Comparison of ENCODE assay signal across 13 mouse cellular contexts in the genomic region with DNA sequence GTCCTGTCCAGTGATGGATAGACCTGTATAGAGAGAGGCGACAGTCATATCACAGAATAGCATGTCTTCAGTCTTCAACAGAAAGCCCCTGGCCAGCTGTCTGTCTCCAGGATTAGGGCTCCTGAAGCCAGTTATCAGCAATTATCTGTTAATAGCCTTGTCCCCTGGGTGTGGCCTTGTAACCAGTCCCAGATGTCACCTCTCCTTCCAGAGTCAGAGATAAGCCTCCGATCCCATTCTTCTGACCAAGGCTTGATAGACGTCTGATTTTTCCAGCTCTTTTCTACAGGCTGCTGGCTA. TPM values are rescaled to one million over a fixed set of nuclear protein-coding genes. Genes with fewer than 3 reads are reported as not detected.
DNase-seq lines count a peak whose midpoint lies in the region; ATAC-seq and TF ChIP-seq lines count a peak whose summit lies in the region.
"Had no signal": no experiment of that assay in that cellular context is flagged by ENCODE, and none has a peak within 500 bp of the region (broad histone marks: within the 10 kb centered on the region; RNA-seq: fewer than 3 reads in every experiment).

No protein-coding gene starts in this region.

- no peak for ATAC-seq in heart, embryonic 16.5 days (replicated peaks; ENCODE audit: extremely low read depth, insufficient read depth, low FRiP score)
- ATAC-seq in heart, embryonic 11.5 days (replicated peaks; ENCODE audit: insufficient number of reproducible peaks, low FRiP score, low TSS enrichment), result no peak
- ATAC-seq in liver, embryonic 12.5 days, result peak; percentile 74
- ATAC-seq: forebrain, embryonic 15.5 days had no signal

- peak overlapping the region; percentile 95 for H3K4me2 ChIP-seq in heart, embryonic 16.5 days (ENCODE audit: low read depth, low read length)
- H3K4me2 ChIP-seq in heart, embryonic 11.5 days, result no peak overlapping the region
- H3K4me2 ChIP-seq in liver, embryonic 12.5 days, result peak overlapping the region; percentile 86
- H3K4me2 ChIP-seq: forebrain, embryonic 15.5 days; limb, embryonic 15.5 days had no signal

- H3K4me3 ChIP-seq in heart, embryonic 16.5 days (ENCODE audit: low read length), result peak overlapping the region; percentile 70
- no peak overlapping the region for H3K4me3 ChIP-seq in heart, embryonic 11.5 days (ENCODE audit: low read depth, low read length)
- H3K4me3 ChIP-seq in thymus, adult 2 months (ENCODE audit: control insufficient read depth, insufficient read depth, low read length), result peak overlapping the region; percentile 91
- H3K4me3 ChIP-seq in liver, embryonic 12.5 days, result peak overlapping the region; percentile 78
- H3K4me3 ChIP-seq: forebrain, embryonic 15.5 days; hindbrain, embryonic 10.5 days; layer of hippocampus, adult 2 months; limb, embryonic 15.5 days had no signal

- TF ChIP-seq CTCF in thymus, adult 2 months (IDR thresholded peaks at IDR 0.05; ENCODE audit: borderline replicate concordance, control insufficient read depth, extremely low read depth, insufficient read depth, low read length, poor library complexity), result no peak

- H3K36me3 ChIP-seq in heart, embryonic 16.5 days (ENCODE audit: control insufficient read depth, insufficient read depth), result no peaks in the 10 kb centered on the region
- no peaks in the 10 kb centered on the region for H3K36me3 ChIP-seq in heart, embryonic 11.5 days (ENCODE audit: control insufficient read depth, insufficient read depth, low read length)
- H3K36me3 ChIP-seq in thymus, adult 2 months (ENCODE audit: control insufficient read depth, insufficient read depth, low read length), result peaks cover 22% of the 10 kb centered on the region
- peaks cover 22% of the 10 kb centered on the region for H3K36me3 ChIP-seq in liver, embryonic 12.5 days
- H3K36me3 ChIP-seq: forebrain, embryonic 15.5 days; hindbrain, embryonic 10.5 days had no signal

- H3K4me1 ChIP-seq in heart, embryonic 16.5 days (ENCODE audit: control insufficient read depth, insufficient read depth, low read length), result peaks cover 13% of the 10 kb centered on the region
- peaks cover 10% of the 10 kb centered on the region; the same call in 1 of the 2 replicates for H3K4me1 ChIP-seq in heart, embryonic 11.5 days (ENCODE audit: control insufficient read depth, insufficient read depth, low read length)
- H3K4me1 ChIP-seq in thymus, adult 2 months (replicated peaks; ENCODE audit: control insufficient read depth, insufficient read depth, low read length), result peaks cover 39% of the 10 kb centered on the region
- peaks cover 55% of the 10 kb centered on the region for H3K4me1 ChIP-seq in liver, embryonic 12.5 days

- TF ChIP-seq POLR2A in thymus, adult 2 months (IDR thresholded peaks at IDR 0.05; ENCODE audit: control insufficient read depth, extremely low read depth, insufficient read depth, low read length, poor library complexity), result no peak

- H3K27ac ChIP-seq in heart, embryonic 16.5 days (ENCODE audit: low read length), result peak overlapping the region; percentile 14; the same call in 1 of the 2 replicates
- no peak overlapping the region for H3K27ac ChIP-seq in heart, embryonic 11.5 days (ENCODE audit: low read depth, low read length)
- H3K27ac ChIP-seq in thymus, adult 2 months (ENCODE audit: control insufficient read depth, insufficient read depth, low read length), result peak overlapping the region; percentile 93
- H3K27ac ChIP-seq in liver, embryonic 12.5 days, result peak overlapping the region; percentile 89
- H3K27ac ChIP-seq: forebrain, embryonic 15.5 days; hindbrain, embryonic 10.5 days; layer of hippocampus, adult 2 months; limb, embryonic 15.5 days had no signal

- no peaks in the 10 kb centered on the region for H3K9me3 ChIP-seq in heart, embryonic 16.5 days (replicated peaks; ENCODE audit: control insufficient read depth, low read length)
- H3K9me3 ChIP-seq in heart, embryonic 11.5 days (replicated peaks; ENCODE audit: control insufficient read depth, low read length), result no peaks in the 10 kb centered on the region
- H3K9me3 ChIP-seq in liver, embryonic 12.5 days (replicated peaks), result no peaks in the 10 kb centered on the region
- H3K9me3 ChIP-seq: forebrain, embryonic 15.5 days; hindbrain, embryonic 10.5 days; limb, embryonic 15.5 days had no signal

- WGBS in heart, embryonic 16.5 days, result 46% methylated on average over 3 of the region's 3 CpGs
- 26% methylated on average over 3 of the region's 3 CpGs for WGBS in heart, embryonic 11.5 days (ENCODE audit: insufficient replicate concordance)
- WGBS in thymus, adult 2 months, result 10% methylated on average over 3 of the region's 3 CpGs
- WGBS in liver, embryonic 12.5 days (ENCODE audit: insufficient replicate concordance), result 12% methylated on average over 3 of the region's 3 CpGs

- H3K9ac ChIP-seq in heart, embryonic 16.5 days (ENCODE audit: low read length), result 0 out of 2 replicates have a peak overlapping the region, but pooled peaks have one; percentile 9
- H3K9ac ChIP-seq in heart, embryonic 11.5 days (ENCODE audit: low read depth, low read length), result no peak overlapping the region
- peak overlapping the region; percentile 76 for H3K9ac ChIP-seq in liver, embryonic 12.5 days
- H3K9ac ChIP-seq: forebrain, embryonic 15.5 days; limb, embryonic 15.5 days had no signal

- no peak for DNase-seq in thymus, adult 2 months
- no peak for DNase-seq in thymus, postnatal 10 days (ENCODE audit: low spot score in 2 of 2)
- no peak for DNase-seq in cerebellum, postnatal 4 days (ENCODE audit: low spot score in 2 of 2)
- no peak for DNase-seq in cerebellum, adult 9-11 months
- DNase-seq in gastrocnemius, adult 18-20 months (ENCODE audit: low spot score), result no peak
- DNase-seq: cerebellum, postnatal 36 days had no signal

- no peaks in the 10 kb centered on the region for H3K27me3 ChIP-seq in heart, embryonic 16.5 days (ENCODE audit: control insufficient read depth, insufficient read depth, low read length)
- H3K27me3 ChIP-seq in heart, embryonic 11.5 days (ENCODE audit: control insufficient read depth, insufficient read depth, low read length), result peaks cover 4% of the 10 kb centered on the region
- H3K27me3 ChIP-seq in thymus, adult 2 months (ENCODE audit: control insufficient read depth, insufficient read depth, low read length), result no peaks in the 10 kb centered on the region
- no peaks in the 10 kb centered on the region for H3K27me3 ChIP-seq in liver, embryonic 12.5 days (replicated peaks)

RNA-seq across cellular contexts. Expression of a gene that starts 2.3 kb away (rescaled TPM):
- 25.1 and 40.7 TPM in 2 replicates for polyA plus RNA-seq in heart, embryonic 16.5 days (2015; fragmentation: Nextera tagmentation; extraction: Ambion mirVana)
- 9.5 and 12.0 TPM in 2 replicates for polyA plus RNA-seq in heart, embryonic 11.5 days (2014; fragmentation: Nextera tagmentation; extraction: Ambion mirVana)
- polyA plus RNA-seq in thymus, adult 2 months (2012; rRNA removed), result 92.3 and 98.5 TPM in 2 replicates
- polyA plus RNA-seq in liver, embryonic 12.5 days (2016; fragmentation: Nextera tagmentation; extraction: Ambion mirVana), result 54.7 and 57.4 TPM in 2 replicates
- 1 to 10 TPM; 1.6 to 2.3 TPM for total RNA-seq in gastrocnemius, adult 18-20 months (2021)

RNA-seq across cellular contexts. Expression of a gene that starts 59.3 kb away (rescaled TPM):
- polyA plus RNA-seq in heart, embryonic 16.5 days (2015; fragmentation: Nextera tagmentation; extraction: Ambion mirVana), result 57.0 and 59.0 TPM in 2 replicates
- polyA plus RNA-seq in heart, embryonic 11.5 days (2014; fragmentation: Nextera tagmentation; extraction: Ambion mirVana), result 15.7 and 17.4 TPM in 2 replicates
- polyA plus RNA-seq in thymus, adult 2 months (2012; rRNA removed), result 136 and 145 TPM in 2 replicates
- 11.2 and 11.7 TPM in 2 replicates for polyA plus RNA-seq in liver, embryonic 12.5 days (2016; fragmentation: Nextera tagmentation; extraction: Ambion mirVana)
- total RNA-seq in gastrocnemius, adult 18-20 months (2021), result 1 to 10 TPM; 7.0 to 7.8 TPM

RNA-seq across cellular contexts. Expression of a gene that starts 59.7 kb away (rescaled TPM):
- not detected in 2 replicates for polyA plus RNA-seq in heart, embryonic 16.5 days (2015; fragmentation: Nextera tagmentation; extraction: Ambion mirVana)
- polyA plus RNA-seq in heart, embryonic 11.5 days (2014; fragmentation: Nextera tagmentation; extraction: Ambion mirVana), result 0.64 TPM in 1 of 2 replicates, not detected in the other
- 0.55 TPM in 1 of 2 replicates, not detected in the other for polyA plus RNA-seq in thymus, adult 2 months (2012; rRNA removed)
- not detected in 2 replicates for polyA plus RNA-seq in liver, embryonic 12.5 days (2016; fragmentation: Nextera tagmentation; extraction: Ambion mirVana)
- total RNA-seq in gastrocnemius, adult 18-20 months (2021), result under 1 TPM in 1 of 2 experiments, not detected in 1; 0.55 TPM
- polyA plus RNA-seq: limb, embryonic 15.5 days had no signal
